Mouse (Mus musculus) cerebellum, adult 2 months (tissue): Measurements from ENCODE around the gene Gm49384.

Experiments used
- CTCF ChIP-seq: fragments of 200-500 bp; IDR thresholded peaks from 2 replicates; pipeline ENCODE4 v1.5.1; 2011; ENCODE audit warnings: low read depth, mild to moderate bottlenecking, control low read depth, low read length, moderate library complexity, borderline replicate concordance; ENCODE audit not compliant: insufficient read depth
- POLR2A ChIP-seq: fragments of 200-500 bp; IDR thresholded peaks from 2 replicates; pipeline ENCODE4 v1.6.1; 2011; ENCODE audit warnings: low read length, control low read depth, borderline replicate concordance; ENCODE audit not compliant: insufficient read depth

GRCm38 (mm10) chr12:69220613-69221277 is 16.7 kb upstream of the Gm49384 start:
- TF ChIP-seq CTCF: no peak
- TF ChIP-seq POLR2A: no peak
